Mouse (Mus musculus) ES-Bruce4 (cell line): ENCODE data around the gene Slc16a4. TPM values are rescaled to one million over a fixed set of nuclear protein-coding genes. Genes with fewer than 3 reads are reported as not detected.

Source experiments
- H3K27ac ChIP-seq: 2 replicates; pipeline ENCODE4 v1.5.1; 2012; ENCODE audit warnings: low read length, inconsistent platforms; ENCODE audit not compliant: insufficient read depth
- H3K27me3 ChIP-seq: 2 replicates; pipeline ENCODE4 v1.6.1; 2012; ENCODE audit warnings: mild to moderate bottlenecking, low read length, inconsistent platforms; ENCODE audit not compliant: control insufficient read depth, poor library complexity, insufficient read depth, severe bottlenecking
- H3K36me3 ChIP-seq: 2 replicates; pipeline ENCODE4 v1.6.1; 2012; ENCODE audit warnings: inconsistent platforms, mild to moderate bottlenecking, low read length, moderate library complexity; ENCODE audit not compliant: control insufficient read depth, poor library complexity, insufficient read depth, severe bottlenecking
- H3K4me1 ChIP-seq: one replicate; pipeline ENCODE4 v1.8.1; 2011; ENCODE audit warnings: low read length; ENCODE audit not compliant: control insufficient read depth, insufficient read depth
- H3K4me3 ChIP-seq: 2 replicates; pipeline ENCODE4 v1.5.1; 2011; ENCODE audit warnings: low read depth, mild to moderate bottlenecking, low read length
- H3K9ac ChIP-seq: 2 replicates; pipeline ENCODE4 v1.6.1; 2012; ENCODE audit warnings: low read depth, mild to moderate bottlenecking, inconsistent platforms; ENCODE audit not compliant: poor library complexity, severe bottlenecking
- H3K9me3 ChIP-seq: replicated peaks from 2 replicates; pipeline ENCODE4 v1.6.1; 2012; ENCODE audit warnings: mild to moderate bottlenecking, low read length, inconsistent platforms; ENCODE audit not compliant: control insufficient read depth, poor library complexity, insufficient read depth, severe bottlenecking
- CTCF ChIP-seq: IDR thresholded peaks from one replicate; pipeline ENCODE4 v1.8.1; 2011; ENCODE audit warnings: low read depth, low read length
- EP300 ChIP-seq: IDR thresholded peaks from 2 replicates; pipeline ENCODE4 v1.6.1; 2011; ENCODE audit warnings: low read depth, low read length; ENCODE audit not compliant: insufficient read depth
- POLR2A ChIP-seq: IDR thresholded peaks from one replicate; pipeline ENCODE4 v1.8.1; 2011; ENCODE audit warnings: low read length; ENCODE audit not compliant: insufficient read depth
- polyA plus RNA-seq: library from polyadenylated mRNA; stranded (reverse); fragments of >200 nt; gene quantifications from 2 replicates; pipeline ENCODE4 v1.2.4, GENCODE M21; 2011; ENCODE audit warnings: low read depth; ENCODE audit not compliant: missing spikeins, insufficient read depth, insufficient read length

The Slc16a4 gene
- polyA plus RNA-seq, result 0.64 and 0.88 TPM in 2 replicates

GRCm38 (mm10) chr3:107290764-107291381, at the start of gene Slc16a4:
Gene Slc16a4, plus strand, starts transcription at chr3:107291230.
- H3K9me3 ChIP-seq, result no peaks in the 10 kb centered on the region
- TF ChIP-seq POLR2A (no peak), EP300 (no peak), CTCF (no peak)
- H3K9ac ChIP-seq, result no peak within 1 kb of the TSS
- H3K27ac ChIP-seq, result no peak within 1 kb of the TSS
- no peaks in the 10 kb centered on the region for H3K27me3 ChIP-seq
- no peaks in the 10 kb centered on the region for H3K4me1 ChIP-seq
- no peaks in the 10 kb centered on the region for H3K36me3 ChIP-seq
- H3K4me3 ChIP-seq, result no peak within 1 kb of the TSS

- TF ChIP-seq CTCF (no peak), POLR2A (no peak), EP300 (no peak)
- Histone ChIP-seq H3K27ac (no peak overlapping the region), H3K9me3 (no peaks in the 10 kb centered on the region), H3K36me3 (no peaks in the 10 kb centered on the region), H3K4me1 (no peaks in the 10 kb centered on the region), H3K4me3 (no peak overlapping the region), H3K9ac (no peak overlapping the region), H3K27me3 (no peaks in the 10 kb centered on the region)
Measured at GRCm38 (mm10) chr3:107241389-107242094, 49.5 kb upstream of the Slc16a4 start.

GRCm38 (mm10) chr3:107246876-107247275, 44.2 kb upstream of the Slc16a4 start:
- Histone ChIP-seq H3K9ac (no peak overlapping the region), H3K27me3 (no peaks in the 10 kb centered on the region), H3K4me1 (no peaks in the 10 kb centered on the region), H3K27ac (no peak overlapping the region), H3K36me3 (no peaks in the 10 kb centered on the region), H3K9me3 (no peaks in the 10 kb centered on the region), H3K4me3 (no peak overlapping the region)
- TF ChIP-seq CTCF (no peak), POLR2A (no peak), EP300 (no peak)

- no peak overlapping the region for H3K4me3 ChIP-seq
- TF ChIP-seq EP300 (no peak), POLR2A (no peak), CTCF (no peak)
- H3K27ac ChIP-seq, result no peak overlapping the region
Measured at GRCm38 (mm10) chr3:107249042-107249441, 42.0 kb upstream of the Slc16a4 start.

DNA sequence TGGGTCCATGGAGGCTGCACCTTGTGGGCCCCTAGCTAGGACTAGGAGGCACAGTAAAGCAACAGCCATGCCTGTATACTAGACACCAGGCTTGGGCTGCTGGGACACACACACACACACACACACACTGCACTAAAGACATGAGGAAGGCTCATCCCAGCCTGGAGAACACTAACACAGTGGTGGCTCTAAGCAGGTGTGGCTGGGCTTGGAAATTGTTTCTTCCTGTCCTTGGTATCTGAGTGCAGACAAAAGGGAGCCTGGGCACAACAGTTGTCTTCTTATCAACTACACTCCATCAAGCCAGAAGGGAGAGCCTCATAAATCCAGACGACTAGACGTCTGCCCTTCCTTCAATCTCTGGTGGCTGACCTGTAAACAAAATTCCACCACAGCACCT, 40.7 kb upstream of the Slc16a4 start:
- no peak for TF ChIP-seq POLR2A
- no peak for TF ChIP-seq CTCF
- no peak for TF ChIP-seq EP300
- Histone ChIP-seq H3K27me3 (no peaks in the 10 kb centered on the region), H3K9me3 (no peaks in the 10 kb centered on the region), H3K4me3 (no peak overlapping the region), H3K4me1 (no peaks in the 10 kb centered on the region), H3K27ac (no peak overlapping the region), H3K36me3 (no peaks in the 10 kb centered on the region), H3K9ac (no peak overlapping the region)

More at GRCm38 (mm10) chr3:107249042-107249441, 42.0 kb upstream of the Slc16a4 start:
- H3K9me3 ChIP-seq, result no peaks in the 10 kb centered on the region
- no peaks in the 10 kb centered on the region for H3K36me3 ChIP-seq
- H3K9ac ChIP-seq, result no peak overlapping the region
- no peaks in the 10 kb centered on the region for H3K27me3 ChIP-seq
- no peaks in the 10 kb centered on the region for H3K4me1 ChIP-seq

DNA sequence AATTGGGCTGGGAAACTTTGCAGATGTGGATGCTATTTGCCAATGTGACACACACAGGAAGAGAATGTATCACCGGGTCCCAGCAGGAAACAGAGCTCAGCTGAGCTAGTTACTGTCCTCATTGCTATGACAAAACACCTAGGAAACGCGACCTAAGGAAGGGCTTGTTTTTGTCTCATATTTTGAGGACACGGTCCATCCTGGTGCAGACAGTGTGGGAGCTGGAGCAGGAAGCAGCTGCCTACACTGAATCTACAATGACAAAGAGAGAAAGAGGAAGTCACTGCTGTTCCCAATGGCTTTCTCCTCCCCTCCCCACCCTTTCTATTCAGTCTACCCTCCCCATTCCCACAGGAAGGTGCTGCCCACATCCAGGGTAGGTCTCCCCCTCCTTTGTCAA, 39.0 kb upstream of the Slc16a4 start:
- Histone ChIP-seq H3K9me3 (no peaks in the 10 kb centered on the region), H3K27ac (no peak overlapping the region), H3K27me3 (no peaks in the 10 kb centered on the region), H3K4me3 (no peak overlapping the region), H3K9ac (no peak overlapping the region), H3K4me1 (no peaks in the 10 kb centered on the region), H3K36me3 (no peaks in the 10 kb centered on the region)
- no peak for TF ChIP-seq POLR2A
- TF ChIP-seq CTCF, result no peak
- TF ChIP-seq EP300, result no peak
